Mouse (Mus musculus): ENCODE measurements around the gene Gnat1. TPM values are rescaled to one million over a fixed set of nuclear protein-coding genes. Genes with fewer than 3 reads are reported as not detected.

Gnat1 gene
- total RNA-seq, 2 experiments from 2014 or later, result not detected

- no peak for ATAC-seq (replicated peaks; ENCODE audit: low FRiP score, low TSS enrichment, poor library complexity, severe bottlenecking)
Observed at GRCm38 (mm10) chr9:107653474-107653873, 26.0 kb downstream of the Gnat1 start.

GRCm38 (mm10) chr9:107650708-107651481, 28.6 kb downstream of the Gnat1 start:
- ATAC-seq (replicated peaks; ENCODE audit: low FRiP score, low TSS enrichment, poor library complexity, severe bottlenecking), result no peak

- ATAC-seq (replicated peaks; ENCODE audit: low FRiP score, low TSS enrichment, poor library complexity, severe bottlenecking), result no peak
Observed at GRCm38 (mm10) chr9:107650225-107650624, 29.3 kb downstream of the Gnat1 start.

GRCm38 (mm10) chr9:107648767-107649166, 30.7 kb downstream of the Gnat1 start:
- ATAC-seq (replicated peaks; ENCODE audit: low FRiP score, low TSS enrichment, poor library complexity, severe bottlenecking), result no peak

GRCm38 (mm10) chr9:107646975-107647374, 32.5 kb downstream of the Gnat1 start:
- no peak for ATAC-seq (replicated peaks; ENCODE audit: low FRiP score, low TSS enrichment, poor library complexity, severe bottlenecking)

- peak; percentile 55 for ATAC-seq (replicated peaks; ENCODE audit: low FRiP score, low TSS enrichment, poor library complexity, severe bottlenecking)
Observed at GRCm38 (mm10) chr9:107645577-107645976, 33.9 kb downstream of the Gnat1 start.

- ATAC-seq (replicated peaks; ENCODE audit: low FRiP score, low TSS enrichment, poor library complexity, severe bottlenecking), result no peak
Observed at GRCm38 (mm10) chr9:107645153-107645510, 34.4 kb downstream of the Gnat1 start.

GRCm38 (mm10) chr9:107644495-107645152, 34.9 kb downstream of the Gnat1 start:
- peak; percentile 88 for ATAC-seq (replicated peaks; ENCODE audit: low FRiP score, low TSS enrichment, poor library complexity, severe bottlenecking)

- ATAC-seq (replicated peaks; ENCODE audit: low FRiP score, low TSS enrichment, poor library complexity, severe bottlenecking), result no peak
Observed at GRCm38 (mm10) chr9:107643544-107644214, 35.8 kb downstream of the Gnat1 start.

- ATAC-seq (replicated peaks; ENCODE audit: low FRiP score, low TSS enrichment, poor library complexity, severe bottlenecking), result no peak
Observed at GRCm38 (mm10) chr9:107641666-107642065, 37.8 kb downstream of the Gnat1 start.

GRCm38 (mm10) chr9:107640257-107640772, 39.2 kb downstream of the Gnat1 start:
- no peak for ATAC-seq (replicated peaks; ENCODE audit: low FRiP score, low TSS enrichment, poor library complexity, severe bottlenecking)

GRCm38 (mm10) chr9:107637070-107637469, 42.4 kb downstream of the Gnat1 start:
- no peak for ATAC-seq (replicated peaks; ENCODE audit: low FRiP score, low TSS enrichment, poor library complexity, severe bottlenecking)

- ATAC-seq (replicated peaks; ENCODE audit: low FRiP score, low TSS enrichment, poor library complexity, severe bottlenecking), result peak; percentile 83
Observed at GRCm38 (mm10) chr9:107635279-107636028, 44.1 kb downstream of the Gnat1 start, which contains the start of gene Gnai2. Gnai2 (minus strand) TSS chr9:107635367.

- no peak for ATAC-seq (replicated peaks; ENCODE audit: low FRiP score, low TSS enrichment, poor library complexity, severe bottlenecking)
Observed at GRCm38 (mm10) chr9:107634406-107635278, 44.9 kb downstream of the Gnat1 start.

GRCm38 (mm10) chr9:107633661-107634405, 45.7 kb downstream of the Gnat1 start:
- ATAC-seq (replicated peaks; ENCODE audit: low FRiP score, low TSS enrichment, poor library complexity, severe bottlenecking), result peak; percentile 7; the same call in 1 of the 2 replicates

GRCm38 (mm10) chr9:107633091-107633660, 46.3 kb downstream of the Gnat1 start:
- peak; percentile 60 for ATAC-seq (replicated peaks; ENCODE audit: low FRiP score, low TSS enrichment, poor library complexity, severe bottlenecking)

- ATAC-seq (replicated peaks; ENCODE audit: low FRiP score, low TSS enrichment, poor library complexity, severe bottlenecking), result peak; percentile 79
Observed at GRCm38 (mm10) chr9:107632478-107632877, 47.0 kb downstream of the Gnat1 start.

Data from megakaryocyte-erythroid progenitor cell, adult 5-6 weeks (primary cell).